Mouse (Mus musculus) c-Kit-positive CD71-positive TER-119-negative erythroid progenitor cells, embryonic 14.5 days (primary cell): ENCODE measurements around the gene Man2b1.
A peak's percentile ranks its signal among the peaks of the same experiment; 100 is the strongest.

Experiments
- DNase-seq: peaks from one replicate; pipeline ENCODE4 v3.0.0-alpha.2; 2013; ENCODE audit warnings: low read depth

Gene Man2b1

DNA sequence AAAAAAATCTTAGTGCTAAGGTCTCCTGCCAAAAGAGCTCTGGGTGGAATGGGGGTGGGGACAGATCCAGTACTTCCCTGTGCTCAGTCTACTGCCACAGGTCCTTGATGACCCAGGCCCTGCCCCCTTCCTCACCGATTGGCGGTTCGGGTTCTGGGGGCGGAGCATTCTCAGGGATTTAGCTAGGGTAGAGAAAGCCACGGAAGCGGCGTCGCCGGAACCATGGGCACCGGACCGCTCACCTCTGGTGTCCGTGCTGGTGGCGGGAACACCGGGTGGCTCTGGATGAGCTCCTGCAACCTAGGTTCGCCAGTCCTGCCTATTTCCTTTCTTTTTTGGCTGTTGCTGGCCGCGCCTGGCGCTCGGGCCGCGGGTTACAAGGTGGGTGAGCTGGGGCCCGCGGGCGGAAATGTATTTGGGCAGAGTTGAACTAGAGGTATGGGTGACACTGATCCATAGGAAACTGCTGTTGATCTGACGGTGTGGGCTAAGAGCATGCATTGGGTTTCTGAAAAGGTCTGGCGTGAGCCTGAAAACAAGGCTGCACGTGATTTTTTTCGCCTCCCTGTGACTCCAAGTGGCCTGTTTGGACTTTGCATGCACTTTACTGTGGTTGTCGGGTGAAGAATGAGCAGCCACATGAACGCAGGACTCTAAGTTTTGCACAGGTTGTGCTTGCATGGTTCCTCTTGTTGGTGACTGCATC lies at the start of gene Man2b1:
Man2b1 (plus strand) TSS at position 163 of the 706 bp plus-strand sequence.
- DNase-seq = peak; percentile 90

DNA sequence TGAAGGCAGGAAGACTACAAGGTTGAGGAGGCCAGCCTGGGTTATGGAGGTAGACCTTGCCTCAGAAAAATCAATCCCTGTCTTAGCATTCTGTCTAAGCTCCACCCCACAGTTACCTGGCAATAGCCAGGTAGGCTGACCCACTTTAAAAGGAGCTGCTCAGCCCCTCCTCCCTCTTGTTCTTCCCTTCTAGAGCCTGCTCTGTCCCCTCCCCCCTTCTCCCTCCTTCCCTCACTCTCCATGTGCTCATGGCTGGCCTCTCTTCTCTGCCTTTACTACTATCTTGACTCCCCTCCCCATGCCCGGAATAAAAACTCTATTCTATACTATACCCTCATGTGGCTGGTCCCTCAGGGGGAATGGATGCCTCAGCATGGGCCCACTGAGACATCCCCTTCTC lies 49.2 kb upstream of the Man2b1 start:
- DNase-seq = no peak

DNA sequence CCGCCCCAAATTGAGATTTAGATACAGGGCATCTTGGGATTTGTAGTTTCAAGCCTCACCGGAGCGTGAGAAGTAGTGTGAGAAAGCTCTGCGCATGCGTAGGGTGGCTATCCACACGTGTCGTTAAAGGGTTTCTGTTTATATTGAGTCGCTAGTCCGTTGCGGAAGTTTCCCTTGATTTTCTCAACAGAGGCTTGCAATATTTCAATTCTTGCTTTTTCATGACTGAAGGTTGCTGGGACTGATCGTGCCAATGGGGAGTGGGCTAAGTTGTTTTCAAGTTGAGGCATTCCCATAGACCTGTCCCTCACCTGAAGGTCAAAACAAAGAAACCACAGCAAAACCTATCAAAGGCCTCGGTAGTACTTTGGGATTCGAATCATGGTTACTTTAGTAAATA lies 48.3 kb upstream of the Man2b1 start:
- peak; percentile 82 for DNase-seq

DNA sequence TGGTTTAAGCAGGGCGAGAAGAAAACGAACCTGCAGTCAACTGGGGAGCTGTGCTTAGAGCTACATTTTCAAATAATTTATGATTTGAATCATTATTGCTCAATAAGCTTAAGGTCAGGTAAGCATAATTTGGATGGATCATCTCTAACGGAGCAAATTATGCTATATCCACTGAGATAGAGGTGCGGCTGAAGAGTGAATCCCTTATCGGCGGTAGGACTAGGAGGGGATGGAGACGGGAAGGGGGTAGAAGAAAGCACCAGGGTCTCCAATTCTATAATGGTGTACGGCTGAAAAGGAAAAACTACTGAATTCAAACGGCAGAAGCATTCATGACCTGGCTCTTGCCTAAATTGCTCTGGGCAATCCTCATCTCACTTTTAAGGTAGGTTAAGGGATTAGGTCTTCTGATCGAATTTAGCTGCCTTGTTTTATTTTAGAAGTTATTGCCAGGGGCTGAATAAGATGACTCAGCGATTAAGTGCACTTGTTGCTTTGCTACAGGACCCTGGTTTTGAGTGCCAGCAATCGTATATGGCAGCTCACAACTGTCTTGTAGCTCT lies 47.8 kb upstream of the Man2b1 start:
- DNase-seq = peak; percentile 42

DNA sequence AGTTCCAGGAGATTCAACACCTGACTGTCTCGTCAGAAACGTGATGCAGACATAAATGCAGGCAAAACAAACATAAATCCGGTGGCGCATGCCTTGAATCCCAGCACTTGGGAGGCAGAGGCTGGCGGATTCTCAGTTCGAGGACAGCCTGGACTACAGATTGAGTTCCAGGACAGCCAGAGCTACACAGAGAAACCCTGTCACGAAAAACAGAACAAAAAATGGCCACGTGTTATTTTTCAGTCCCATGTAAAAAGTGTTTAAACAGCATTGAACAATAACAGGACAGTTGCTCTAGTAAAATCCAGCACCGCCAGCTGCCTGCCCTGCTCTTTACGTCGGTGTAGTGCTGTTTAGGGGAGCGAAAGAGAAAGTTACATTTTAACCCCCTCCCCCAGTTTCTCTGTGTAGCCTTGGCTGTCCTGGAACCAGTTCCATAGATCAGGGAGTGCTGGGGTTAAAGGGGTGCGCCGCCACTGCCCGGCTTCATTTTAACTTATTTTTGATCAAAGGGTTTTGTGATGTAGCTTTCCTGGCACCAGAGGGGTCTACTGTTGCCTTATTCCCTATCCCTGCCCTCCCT lies 47.3 kb upstream of the Man2b1 start:
- no peak for DNase-seq

DNA sequence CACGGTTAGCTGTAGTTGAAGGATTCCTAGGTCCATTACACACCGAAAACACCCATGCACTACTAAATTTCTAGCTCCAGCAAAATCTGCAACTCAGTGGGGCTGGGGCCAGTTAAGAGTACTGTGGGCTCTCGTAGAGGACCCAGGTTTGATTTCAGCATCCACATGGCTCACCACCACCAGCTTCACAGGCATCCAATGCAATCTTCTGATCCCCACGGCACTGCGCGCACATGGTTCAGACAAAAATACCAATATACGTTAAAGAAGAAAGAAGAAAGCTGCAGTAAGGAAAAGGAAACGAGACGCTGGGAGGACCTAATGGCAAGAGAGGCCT lies 46.7 kb upstream of the Man2b1 start:
- DNase-seq = no peak

DNA sequence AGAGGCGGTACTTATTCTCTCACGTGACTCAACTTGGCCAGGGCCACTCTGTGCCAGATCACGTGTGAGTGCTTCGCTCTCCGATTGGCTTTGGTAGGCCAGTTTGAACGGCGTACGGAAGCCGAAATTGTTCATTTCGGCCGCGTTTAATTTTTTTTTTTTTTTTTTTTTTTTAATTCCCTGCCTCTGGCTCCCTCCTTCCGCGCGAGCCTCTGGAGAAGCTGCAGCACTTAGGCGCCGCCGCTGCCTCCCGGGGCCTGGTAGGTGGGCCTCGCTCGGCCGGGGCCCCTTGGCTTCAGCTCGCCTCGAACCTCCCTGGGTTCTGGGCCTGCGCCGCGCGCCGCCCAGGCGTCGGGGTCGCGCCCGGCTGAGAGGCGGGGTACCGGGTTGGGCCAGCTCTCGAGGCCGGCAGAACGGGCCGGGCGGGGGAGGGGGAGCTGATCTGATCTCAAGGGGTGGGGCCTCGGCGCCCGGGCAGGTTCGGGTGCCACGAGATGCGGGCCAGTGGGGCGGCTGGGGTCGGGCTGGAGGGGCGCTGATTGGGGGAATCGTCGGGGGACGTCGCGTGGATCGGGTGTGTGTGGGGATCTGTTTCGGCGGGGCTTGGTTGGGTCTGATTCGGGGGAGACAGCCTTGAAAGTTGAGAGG lies 46.2 kb upstream of the Man2b1 start, which contains the start of gene Tnpo2:
Tnpo2 (plus strand) TSS at position 198 of the 648 bp plus-strand sequence.
- peak; percentile 97 for DNase-seq

DNA sequence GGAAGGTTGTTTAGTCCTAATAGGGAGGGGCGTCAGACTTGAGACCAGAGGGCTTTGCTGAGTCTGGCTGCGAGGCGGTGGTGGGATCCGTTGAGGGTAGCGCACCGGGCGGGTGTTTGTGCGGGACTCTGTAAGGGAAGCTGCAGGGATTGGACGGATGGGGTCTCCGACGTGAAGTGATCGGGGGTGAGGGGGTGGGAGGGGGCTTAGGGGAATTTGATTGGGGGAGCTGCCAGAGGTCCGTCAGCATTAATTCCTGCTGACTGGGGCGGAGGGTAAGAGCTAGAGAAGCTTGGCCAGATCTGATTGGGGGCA lies 45.7 kb upstream of the Man2b1 start:
- no peak for DNase-seq

DNA sequence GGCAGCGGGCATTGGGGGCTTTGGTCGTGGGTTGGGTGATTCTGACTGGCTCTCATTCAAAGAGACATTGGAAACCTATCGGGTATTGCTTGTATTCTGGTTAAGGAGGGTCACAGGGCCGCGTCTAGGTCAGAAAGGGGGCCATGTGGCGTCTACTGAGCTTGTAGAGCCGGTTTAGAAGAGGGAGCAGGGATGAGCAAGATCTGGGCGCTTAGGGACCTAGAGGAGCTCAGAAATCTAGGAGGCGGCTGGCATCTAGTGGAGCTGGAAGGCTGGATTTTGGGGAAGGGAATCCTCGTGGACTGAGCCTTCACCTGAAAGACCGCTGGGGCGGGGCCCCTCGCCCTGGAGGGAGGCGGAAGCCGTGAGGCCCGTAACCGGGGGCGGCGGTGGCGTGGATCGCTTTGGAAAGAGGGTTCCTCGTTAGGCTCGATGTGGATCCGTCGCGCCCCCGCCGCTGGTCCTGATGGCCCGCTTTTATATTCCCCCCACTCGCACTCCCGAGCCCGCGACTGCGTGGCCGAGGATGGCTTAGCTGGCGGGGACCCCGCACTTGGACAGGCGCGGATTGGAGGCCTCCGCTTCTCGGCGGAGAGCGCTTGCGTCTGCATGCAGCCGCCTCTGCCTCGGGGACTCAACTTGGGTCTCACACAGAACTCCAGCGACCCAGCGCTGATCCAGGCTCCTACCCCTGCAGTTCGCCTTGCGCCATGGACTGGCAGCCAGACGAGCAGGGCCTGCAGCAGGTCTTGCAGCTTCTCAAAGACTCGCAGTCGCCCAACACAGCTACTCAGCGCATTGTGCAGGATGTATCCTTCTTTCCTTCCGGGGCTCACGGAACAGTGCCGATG lies 45.2 kb upstream of the Man2b1 start:
- peak; percentile 62 for DNase-seq

DNA sequence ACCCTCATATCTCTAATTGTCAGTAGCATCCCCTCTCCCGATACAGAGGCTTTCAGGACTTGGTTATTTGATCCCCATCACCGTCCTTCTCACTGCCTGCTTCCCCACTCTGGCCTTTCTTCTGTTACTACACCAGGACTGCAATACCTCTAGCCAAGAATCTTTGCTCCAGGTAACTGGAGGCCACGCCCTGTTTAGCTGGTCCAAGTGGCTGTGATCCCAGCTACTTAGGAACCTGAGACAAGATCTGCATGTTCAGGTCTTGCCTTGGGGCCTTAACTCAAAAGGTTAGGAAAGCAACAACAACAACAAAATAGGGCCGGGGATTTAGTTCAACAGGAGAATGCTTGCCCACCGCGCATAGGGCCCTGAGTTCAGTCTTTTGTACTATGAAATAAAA lies 39.5 kb upstream of the Man2b1 start:
- DNase-seq = no peak

DNA sequence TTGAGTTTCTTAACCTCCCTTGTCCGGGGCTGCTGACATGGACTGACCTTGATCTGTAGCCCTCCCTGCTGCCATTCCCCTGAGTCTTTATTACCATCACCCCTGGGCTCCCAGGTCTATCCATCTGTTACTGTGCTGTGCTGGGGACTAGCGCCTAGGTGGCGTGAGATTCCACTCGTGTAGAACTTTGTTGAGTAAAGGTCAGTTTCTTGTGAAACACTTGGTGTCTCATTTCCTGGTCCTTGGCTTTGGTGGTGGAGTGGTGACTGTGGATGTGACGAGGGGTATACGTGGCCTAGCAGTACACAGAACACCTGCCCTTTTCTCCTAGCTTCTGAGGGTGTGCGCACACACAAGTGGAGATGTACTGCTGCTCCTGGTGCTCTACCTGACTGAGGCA lies 25.7 kb upstream of the Man2b1 start:
- DNase-seq = no peak

DNA sequence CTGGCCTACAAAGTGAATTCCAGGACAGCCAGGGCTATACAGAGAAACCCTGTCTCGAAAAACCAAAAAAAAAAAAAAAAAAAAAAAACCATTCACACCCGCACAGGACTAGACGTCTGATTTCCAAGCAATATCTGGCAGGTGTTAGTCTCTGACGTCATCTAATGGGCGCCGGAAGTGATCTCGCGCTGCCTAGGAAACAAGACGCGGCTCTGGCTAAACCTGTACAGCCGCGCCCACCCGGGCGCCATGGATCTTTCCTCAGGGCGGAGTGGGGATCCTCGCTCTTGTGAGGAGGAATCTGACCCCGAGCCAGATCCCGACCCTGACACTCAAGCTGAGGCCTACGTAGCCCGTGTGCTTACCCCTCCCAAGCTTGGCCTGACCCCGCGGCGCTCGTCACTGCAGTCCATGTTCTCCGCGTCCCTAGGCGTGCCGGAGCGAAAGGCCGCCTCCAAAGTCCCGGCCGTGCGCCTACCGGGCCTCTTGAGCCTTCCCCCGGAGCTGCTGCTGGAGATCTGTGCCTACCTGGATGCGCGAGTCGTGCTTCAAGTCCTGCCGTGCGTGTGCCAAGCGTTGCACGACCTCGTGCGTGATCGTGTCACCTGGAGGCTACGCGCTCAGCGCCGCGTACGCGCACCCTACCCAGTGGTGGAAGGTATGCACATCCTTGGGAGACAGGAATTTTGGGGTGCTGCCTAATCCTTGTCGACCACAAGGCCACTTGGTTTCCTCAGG lies 23.0 kb upstream of the Man2b1 start, which contains the start of gene Fbxw9:
Fbxw9 (plus strand) TSS at position 177 of the 738 bp plus-strand sequence.
- peak; percentile 92 for DNase-seq

DNA sequence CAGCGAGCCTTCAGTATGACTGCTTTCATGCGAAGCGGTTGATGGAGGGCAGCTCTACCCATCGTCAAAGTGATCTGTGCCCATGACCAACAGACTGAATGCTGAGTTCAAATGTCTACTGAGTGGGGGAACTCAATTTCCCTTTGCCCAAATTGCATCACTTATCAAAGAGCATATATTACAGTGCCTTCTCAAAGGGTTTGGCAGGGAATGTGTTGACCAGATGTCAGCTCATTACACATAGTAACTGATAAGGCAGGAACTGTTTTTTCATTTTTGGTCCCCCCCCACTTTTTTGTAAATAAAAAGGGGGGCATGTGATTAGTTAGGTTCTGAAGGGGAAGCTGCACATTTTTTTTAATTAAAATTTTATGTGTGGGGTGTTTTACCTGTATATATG lies 20.5 kb upstream of the Man2b1 start:
- DNase-seq = no peak

DNA sequence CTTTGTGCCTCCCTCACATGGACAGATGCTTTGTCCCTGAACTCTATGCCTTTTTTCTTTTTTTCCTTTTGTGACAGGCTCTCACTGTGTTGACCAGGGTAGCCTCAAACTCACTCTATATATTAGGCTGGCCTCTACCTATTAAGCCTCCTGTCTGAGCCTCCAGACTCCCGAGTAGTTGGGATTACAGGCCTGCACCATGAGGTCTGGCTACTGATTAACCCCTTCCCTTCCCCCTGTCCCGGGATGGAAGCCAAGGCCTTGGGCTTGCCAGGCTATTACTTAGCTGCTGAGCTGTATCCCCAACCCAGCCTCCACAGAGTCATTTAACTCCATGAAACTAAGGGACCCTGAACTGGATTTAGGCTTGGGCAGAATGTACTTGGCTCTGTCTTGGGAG lies 17.9 kb upstream of the Man2b1 start:
- no peak for DNase-seq

DNA sequence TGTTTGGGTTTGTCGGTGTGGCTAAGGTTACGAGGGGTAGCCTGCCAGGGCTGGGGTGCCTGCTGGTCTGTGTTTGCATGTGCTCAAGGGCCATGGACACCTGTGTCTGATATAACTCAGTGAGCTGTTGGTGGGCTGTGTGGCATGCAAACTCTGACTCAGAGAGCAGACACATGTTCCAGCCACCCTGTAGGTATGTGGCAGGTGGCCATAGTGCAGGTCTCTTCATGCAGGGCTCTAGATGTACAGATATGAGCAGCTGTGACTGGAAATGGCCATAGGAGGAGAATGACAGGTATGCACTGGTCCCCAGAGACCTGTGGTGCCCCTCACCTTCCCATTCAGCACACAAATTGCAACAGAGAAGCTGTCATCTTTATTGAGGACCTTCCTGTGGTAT lies 15.9 kb upstream of the Man2b1 start:
- DNase-seq = no peak

DNA sequence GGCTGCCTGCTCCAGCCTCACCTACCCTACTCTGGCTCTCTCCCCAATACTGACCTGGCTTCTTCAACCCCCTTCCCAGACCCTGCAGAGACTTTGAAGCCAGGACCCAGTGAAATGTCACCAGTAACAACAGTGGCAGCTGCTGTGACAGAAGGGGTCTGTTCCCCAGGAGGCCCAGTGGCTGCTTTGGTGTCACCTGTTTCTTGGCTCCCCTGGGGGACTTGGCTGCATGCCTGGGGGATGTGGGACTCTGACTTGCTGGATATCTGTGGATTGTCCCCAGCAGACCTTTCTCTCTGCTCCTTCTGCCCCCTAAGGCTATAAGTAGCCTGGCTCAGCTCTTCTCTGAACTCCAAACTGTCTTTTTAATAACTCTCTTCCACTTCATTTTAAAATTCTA lies 15.1 kb upstream of the Man2b1 start, which contains the start of gene Gm5741:
Gm5741 (minus strand) TSS at position 1 of the 400 bp plus-strand sequence.
- no peak for DNase-seq

DNA sequence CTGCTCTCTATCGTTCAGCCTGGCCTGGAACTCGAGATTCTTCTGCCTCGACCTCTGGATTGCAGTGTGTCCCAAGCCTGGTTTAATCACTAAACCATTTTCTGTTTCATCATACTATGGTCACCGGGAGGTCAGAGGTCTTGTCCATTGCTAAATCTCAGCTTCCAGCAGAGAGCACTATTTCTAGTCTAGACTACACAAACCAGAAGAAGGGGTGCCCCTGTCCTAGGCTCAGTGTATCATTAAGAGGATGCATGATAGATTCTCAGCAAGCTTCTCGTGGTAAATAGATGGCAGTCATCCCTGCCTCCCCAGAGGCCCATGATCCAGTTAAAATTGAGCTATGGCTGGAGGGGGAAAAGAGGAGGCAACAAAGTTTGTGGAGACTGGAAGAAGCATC lies 12.0 kb upstream of the Man2b1 start:
- DNase-seq = no peak

DNA sequence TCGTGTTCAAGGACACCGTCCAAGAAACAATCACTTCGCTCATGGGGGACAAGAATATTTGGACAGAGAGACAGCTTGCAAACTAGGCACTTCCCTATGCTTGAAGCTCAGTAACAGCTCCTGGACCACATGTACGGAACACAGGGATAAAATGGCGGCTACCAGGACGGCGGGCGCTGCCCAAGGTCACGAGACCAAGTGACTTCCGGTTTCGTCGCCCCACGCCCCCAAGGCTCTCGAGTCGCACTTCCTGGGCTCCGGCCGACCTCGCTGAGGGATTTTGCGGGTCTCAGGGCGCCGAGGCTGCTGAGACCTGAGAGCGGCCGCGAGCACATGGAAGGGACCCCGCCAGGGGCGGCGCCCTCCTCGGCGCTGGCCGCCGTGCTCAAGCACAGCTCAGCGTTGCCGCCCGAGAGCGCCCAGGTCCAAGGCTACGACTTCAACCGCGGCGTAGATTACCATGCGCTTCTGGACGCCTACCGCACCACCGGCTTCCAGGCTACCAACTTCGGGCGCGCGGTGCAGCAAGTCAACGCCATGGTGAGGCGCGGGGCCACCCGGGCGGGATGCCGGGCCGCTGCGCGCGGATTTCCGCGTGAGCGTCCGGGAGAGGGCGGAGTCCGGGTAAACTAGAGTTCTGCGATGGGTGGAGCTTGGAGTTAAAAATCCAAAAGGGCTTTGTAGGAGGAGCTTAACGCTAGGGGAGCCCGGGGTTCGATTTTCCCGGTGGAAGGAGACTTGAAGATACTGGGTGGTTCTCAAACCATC lies 11.4 kb upstream of the Man2b1 start, which contains the start of gene Dhps:
Dhps (plus strand) TSS at position 244 of the 768 bp plus-strand sequence.
- DNase-seq = peak; percentile 80

DNA sequence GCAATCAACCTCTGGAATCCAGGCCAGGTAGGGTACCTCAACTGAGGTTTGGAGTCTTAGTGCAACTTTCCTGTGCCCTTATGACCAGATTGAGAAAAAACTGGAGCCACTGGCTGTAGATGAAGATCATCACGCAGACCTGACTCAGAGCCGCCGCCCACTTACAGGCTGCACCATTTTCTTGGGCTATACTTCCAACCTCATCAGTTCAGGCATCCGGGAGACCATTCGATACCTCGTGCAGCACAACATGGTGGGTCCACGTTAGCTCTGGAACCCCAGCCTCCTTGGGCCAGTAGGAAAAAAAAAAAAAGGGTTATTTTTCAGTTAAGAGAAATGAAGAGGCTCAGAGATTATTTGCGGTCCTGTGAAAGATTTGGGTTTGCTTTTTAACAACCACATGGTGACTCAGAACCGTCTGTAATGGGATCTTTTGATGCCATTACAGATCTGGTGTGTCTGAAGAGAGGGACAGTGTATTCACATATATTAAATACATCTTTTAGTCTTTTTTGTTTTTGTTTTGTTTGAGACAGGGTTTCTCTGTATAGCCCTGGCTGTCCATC lies 10.6 kb upstream of the Man2b1 start:
- no peak for DNase-seq

DNA sequence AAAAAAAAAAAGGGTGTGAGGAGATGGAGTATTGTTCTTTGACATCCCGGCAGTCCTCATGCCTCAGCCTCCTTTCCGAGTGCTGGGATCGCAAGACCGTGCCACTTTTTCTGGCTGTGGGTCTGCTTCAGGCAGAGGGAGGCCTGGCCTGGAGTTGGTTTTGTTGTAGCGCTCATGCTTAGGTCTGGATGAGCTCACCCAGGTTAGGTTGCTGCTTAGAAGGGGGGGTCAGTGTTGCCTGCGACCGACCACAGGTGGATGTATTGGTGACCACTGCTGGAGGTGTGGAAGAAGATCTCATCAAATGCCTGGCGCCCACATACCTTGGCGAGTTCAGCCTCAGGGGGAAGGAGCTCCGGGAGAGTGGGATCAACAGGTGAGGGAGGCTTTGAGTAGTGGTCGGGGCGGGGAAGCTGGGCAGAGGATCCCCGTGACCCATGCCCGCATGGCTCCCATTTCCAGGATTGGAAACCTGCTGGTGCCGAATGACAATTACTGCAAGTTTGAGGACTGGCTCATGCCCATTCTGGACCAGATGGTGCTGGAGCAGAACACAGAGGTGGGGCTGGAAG lies 9.9 kb upstream of the Man2b1 start:
- no peak for DNase-seq
